Mouse (Mus musculus): ENCODE measurements around the gene Kif23. TPM values are rescaled to one million over a fixed set of nuclear protein-coding genes. Genes with fewer than 3 reads are reported as not detected.

The Kif23 gene
- total RNA-seq (2017), result 28.8 to 78.3 TPM (median 41.1 TPM) in 3 replicates

DNA sequence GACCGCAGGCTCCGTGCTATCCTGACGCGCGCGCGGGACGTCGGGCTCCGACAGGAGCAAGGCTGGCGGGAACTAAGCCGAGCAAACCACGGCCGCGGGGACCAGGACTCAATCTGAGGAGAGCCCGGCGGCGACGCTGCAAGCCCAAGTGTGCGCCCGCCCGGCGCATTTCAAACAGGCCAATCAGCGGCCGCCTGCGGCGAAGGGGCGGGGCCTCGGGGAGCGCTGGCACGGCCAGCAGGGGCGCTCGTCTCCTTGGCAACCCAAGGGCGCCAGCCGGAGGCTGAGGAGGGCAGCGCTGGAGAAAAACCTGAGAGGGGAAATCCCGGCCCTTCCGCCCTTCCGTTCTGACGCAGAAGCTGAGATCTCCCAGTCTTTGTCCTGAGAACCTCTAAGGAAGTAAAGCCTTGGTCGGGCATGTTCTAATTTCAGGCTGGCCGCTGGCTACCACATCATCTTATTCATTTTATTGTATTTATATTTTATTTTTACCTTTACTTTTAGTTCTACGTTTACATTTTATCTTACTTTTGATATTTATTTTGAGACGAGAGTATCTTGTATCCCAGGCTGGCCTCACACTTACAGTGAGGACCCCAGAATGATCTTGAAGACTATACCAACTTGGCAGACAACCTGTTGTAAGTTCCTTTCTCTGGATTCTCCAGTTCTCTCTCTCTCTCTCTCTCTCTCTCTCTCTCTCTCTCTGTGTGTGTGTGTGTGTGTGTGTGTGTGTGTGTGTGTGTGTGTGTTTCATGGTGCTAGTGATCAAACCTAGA, at the start of gene Kif23:
Gene Kif23 (minus strand): TSS at position 152 of the 779 bp plus-strand sequence.
- ATAC-seq (replicated peaks; ENCODE audit: insufficient number of reproducible peaks, low FRiP score, low TSS enrichment, poor library complexity, severe bottlenecking), result peak; percentile 83

DNA sequence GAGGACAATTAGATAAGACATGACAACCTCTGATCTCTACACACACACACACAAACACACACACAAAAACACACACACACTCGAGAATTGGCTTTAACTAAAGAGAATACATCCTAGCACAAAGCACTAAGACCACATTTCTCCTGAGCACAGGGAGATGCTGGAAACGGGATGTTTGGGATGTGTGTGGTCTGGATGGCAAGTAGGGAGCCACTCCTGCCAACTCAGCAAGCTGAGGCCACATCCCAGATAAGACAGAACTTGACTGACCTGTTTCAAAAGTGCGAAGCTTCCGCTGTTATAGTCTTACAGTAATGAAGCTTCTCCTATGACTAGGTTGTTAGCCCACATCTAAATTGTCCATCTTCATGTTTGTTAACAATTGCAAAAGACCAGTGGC, 44.6 kb upstream of the Kif23 start:
- no peak for ATAC-seq (replicated peaks; ENCODE audit: insufficient number of reproducible peaks, low FRiP score, low TSS enrichment, poor library complexity, severe bottlenecking)

DNA sequence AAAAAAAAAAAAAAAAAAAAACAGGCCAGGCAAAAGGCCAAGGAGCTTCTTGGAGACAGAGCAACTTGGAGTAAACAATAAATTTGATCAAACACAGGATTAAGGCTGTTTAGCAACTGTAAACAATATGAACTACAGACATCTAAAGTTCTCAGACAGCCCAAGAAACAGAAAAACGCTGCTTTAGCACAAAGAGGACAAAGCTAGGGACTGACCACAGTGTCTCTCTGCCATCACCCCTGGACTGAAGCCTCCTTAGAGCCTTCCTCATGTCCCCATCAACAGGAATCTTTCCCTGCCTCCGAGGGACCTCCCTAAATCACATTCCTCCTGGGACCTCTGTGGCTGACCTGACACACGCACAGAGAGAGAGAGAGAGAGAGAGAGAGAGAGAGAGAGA, 44.2 kb upstream of the Kif23 start:
- ATAC-seq (replicated peaks; ENCODE audit: insufficient number of reproducible peaks, low FRiP score, low TSS enrichment, poor library complexity, severe bottlenecking), result no peak

DNA sequence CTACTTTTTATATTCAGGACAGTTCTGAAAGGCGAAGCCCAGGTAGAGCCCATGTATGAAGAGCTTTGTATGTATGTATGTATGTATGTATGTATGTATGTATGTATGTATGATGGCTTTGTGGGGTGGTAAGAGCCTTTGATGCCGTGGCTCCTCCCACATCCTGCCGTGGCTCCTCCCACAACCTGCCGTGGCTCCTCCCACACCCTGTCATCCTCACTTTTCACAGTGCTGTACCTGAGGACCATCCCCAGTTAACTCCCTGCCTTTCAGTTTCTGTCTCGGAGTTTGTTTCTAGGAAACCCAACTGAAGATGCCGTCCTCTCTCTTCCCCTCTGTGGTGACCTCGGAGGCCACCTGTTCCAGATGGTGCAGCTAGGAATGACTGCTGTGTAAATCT, 39.5 kb upstream of the Kif23 start:
- no peak for ATAC-seq (replicated peaks; ENCODE audit: insufficient number of reproducible peaks, low FRiP score, low TSS enrichment, poor library complexity, severe bottlenecking)

DNA sequence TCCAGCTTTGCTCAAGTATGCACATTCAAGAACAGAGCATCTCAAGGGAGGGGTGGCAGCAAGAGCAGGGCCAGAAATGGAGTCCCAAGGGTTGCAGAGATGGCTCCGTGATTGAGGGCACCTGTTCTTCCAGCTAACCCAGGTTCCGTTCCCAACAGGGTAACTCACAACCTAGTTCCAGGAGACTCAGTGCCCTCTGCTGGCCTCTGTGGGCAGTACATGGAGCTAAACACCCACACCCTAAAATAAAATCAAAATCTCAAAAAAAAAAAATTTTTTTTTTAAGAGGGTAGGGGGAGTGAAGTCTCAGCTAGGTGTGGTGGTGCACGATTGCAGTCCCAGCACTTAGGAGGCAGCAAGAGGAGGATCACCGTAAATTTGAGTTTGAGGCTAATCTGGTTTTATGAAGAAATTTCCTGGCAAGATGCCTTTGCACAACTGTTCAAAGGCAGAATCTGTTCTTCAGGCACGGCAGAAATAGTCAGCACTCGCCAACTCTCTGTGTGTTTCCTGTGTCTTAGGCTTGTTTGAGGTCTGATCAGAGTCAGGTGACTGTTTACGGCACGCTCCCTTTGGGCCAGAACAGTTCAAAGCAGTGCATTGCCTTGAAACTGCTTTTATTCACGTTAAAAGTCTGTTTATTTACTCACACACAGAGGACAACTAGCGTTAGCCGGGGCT, 38.7 kb upstream of the Kif23 start:
- ATAC-seq (replicated peaks; ENCODE audit: insufficient number of reproducible peaks, low FRiP score, low TSS enrichment, poor library complexity, severe bottlenecking), result 0 out of 2 replicates have a peak, but pooled peaks have one; percentile 45

GRCm38 (mm10) chr9:61982940-61983620, 36.5 kb upstream of the Kif23 start:
- peak; percentile 85 for ATAC-seq (replicated peaks; ENCODE audit: insufficient number of reproducible peaks, low FRiP score, low TSS enrichment, poor library complexity, severe bottlenecking)

DNA sequence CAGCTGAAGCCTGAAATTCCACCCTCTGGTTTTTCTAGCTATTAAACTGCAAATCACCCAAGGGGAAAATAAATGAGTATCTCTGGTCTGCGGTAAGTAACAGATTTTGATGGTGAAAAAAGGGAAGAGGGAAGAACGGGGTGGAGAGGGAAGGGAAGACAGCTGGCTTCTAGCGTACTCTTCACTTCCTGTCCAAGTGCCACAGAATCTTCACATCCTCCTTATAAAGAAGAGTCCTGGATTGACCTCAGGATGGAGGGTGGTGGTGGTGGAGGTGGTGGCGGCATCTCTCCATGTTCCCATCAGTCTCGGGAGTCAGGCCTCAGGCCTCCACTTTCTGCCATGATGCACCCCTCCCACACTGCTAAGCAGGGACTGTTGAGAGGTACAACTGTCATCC, 35.3 kb upstream of the Kif23 start:
- ATAC-seq (replicated peaks; ENCODE audit: insufficient number of reproducible peaks, low FRiP score, low TSS enrichment, poor library complexity, severe bottlenecking), result no peak

GRCm38 (mm10) chr9:61979983-61980382, 33.4 kb upstream of the Kif23 start:
- no peak for ATAC-seq (replicated peaks; ENCODE audit: insufficient number of reproducible peaks, low FRiP score, low TSS enrichment, poor library complexity, severe bottlenecking)

DNA sequence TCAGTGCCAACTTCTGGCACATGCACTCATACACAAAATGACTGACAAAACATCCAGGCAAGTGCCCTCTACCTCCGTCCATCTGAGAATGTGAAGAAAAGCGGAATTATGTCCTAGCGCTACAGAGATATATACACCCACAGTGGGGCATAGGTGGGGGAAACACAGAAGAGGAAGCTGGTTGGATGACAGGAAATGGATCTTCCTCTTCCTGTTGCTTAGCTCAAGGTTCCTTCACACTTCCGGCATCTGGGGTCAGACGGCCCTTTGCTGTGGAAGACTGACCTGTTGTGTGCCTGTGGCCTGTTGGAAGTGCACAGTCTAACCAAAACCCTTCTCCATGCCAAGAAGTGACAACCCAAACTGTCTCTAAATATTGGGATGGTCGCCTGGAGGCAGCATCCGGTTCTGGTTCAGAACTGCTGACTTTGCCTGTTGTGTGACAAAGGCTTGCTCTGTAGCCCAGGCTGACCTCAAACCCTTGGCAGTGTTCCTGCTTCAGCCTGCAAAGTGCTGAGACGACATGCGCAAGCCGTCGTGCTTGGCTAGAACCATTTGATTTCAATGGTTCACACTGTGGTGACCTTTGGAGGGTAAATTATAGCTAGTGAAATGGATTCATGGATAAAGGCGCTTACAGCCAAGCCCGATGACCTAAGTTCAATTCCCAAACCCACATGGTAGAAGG, 30.8 kb upstream of the Kif23 start:
- ATAC-seq (replicated peaks; ENCODE audit: insufficient number of reproducible peaks, low FRiP score, low TSS enrichment, poor library complexity, severe bottlenecking), result peak; percentile 58; the same call in 1 of the 2 replicates

DNA sequence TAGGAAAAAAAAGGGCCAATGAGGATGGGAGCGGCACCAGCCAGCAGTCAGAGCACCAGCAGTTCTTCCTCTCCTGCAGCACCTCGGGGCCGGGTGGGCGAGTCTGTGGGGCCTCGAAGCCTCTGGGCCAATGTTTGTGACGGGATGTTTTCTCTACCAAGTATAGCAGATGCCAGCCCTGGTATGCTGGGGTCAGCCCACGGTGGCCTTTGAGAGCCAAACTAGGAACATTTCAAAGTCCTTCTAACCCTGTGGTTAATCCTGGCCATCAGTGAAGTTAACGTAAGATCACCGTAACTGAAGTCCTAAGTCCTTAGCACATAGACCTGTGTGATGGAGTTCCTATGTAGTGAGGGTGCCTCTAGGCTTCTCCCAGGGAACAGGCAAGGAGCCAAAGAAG, 25.5 kb upstream of the Kif23 start:
- no peak for ATAC-seq (replicated peaks; ENCODE audit: insufficient number of reproducible peaks, low FRiP score, low TSS enrichment, poor library complexity, severe bottlenecking)

DNA sequence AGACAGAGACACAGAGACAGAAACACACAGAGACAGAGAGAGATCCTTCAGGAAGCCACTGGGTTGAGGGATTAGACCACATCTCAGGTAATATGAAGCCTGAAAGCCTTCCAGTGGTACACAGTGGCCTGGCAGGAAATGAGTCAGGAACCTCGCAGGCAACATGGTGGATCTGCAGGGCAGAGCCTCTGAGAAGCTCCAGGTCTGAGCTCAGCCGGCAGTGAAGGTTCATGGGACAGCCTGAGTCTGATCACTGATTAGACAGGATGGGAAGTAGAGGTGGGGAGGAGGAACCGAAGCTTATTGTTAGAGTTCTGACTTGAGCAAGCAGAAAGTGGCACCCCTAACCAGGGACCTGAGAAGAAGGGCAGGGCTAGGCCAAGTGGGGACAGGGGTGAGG, 24.5 kb upstream of the Kif23 start:
- no peak for ATAC-seq (replicated peaks; ENCODE audit: insufficient number of reproducible peaks, low FRiP score, low TSS enrichment, poor library complexity, severe bottlenecking)

DNA sequence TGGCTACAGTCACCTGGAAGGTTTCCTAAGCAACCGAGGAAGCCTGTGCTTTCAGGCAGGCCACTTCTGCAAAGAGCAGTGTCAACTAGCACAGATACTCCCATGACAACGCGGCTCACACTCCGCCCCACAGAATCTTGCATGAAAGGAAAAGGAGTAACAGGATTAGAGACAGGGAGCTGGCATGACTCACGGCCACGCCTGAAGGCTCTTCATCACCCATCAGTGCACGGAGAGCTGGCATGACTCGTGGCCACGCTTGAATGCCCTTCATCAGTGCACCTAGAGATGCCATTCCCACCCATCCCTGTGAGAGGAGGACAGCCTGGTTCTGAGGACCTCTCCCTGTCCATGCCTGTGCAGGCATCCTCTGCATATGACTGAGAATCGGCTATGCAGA, 20.8 kb upstream of the Kif23 start:
- ATAC-seq (replicated peaks; ENCODE audit: insufficient number of reproducible peaks, low FRiP score, low TSS enrichment, poor library complexity, severe bottlenecking), result no peak

- ATAC-seq (replicated peaks; ENCODE audit: insufficient number of reproducible peaks, low FRiP score, low TSS enrichment, poor library complexity, severe bottlenecking), result no peak
Measured at GRCm38 (mm10) chr9:61965987-61966386, 19.4 kb upstream of the Kif23 start.

DNA sequence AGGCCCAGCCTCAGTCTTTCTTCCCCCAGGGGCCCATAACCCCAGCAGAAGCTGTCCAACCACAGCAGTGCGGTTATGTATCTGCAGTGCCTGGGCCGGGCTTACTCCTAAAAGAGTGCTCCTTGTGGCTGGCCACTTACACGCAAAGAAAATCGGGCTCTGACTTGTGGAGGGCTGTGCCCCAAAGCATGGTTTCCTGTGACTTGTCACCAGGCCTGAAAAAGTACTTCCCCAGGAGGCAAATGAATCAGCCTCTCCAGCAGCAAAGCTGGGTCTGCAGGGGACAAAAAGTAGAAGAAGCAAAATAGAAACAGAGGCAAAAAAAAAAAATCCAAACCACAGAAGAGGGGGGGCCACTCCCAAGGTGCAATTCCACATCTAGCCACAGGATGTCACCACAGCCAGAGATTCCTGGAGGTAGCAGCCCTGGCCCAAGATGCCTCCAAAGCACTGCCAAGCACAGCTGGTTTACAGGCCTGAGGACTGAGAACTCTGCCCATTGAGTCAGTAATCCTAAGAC, 18.9 kb upstream of the Kif23 start:
- peak; percentile 69 for ATAC-seq (replicated peaks; ENCODE audit: insufficient number of reproducible peaks, low FRiP score, low TSS enrichment, poor library complexity, severe bottlenecking)

- ATAC-seq (replicated peaks; ENCODE audit: insufficient number of reproducible peaks, low FRiP score, low TSS enrichment, poor library complexity, severe bottlenecking), result no peak
Measured at GRCm38 (mm10) chr9:61963356-61963755, 16.8 kb upstream of the Kif23 start.

GRCm38 (mm10) chr9:61961181-61961580, 14.6 kb upstream of the Kif23 start:
- ATAC-seq (replicated peaks; ENCODE audit: insufficient number of reproducible peaks, low FRiP score, low TSS enrichment, poor library complexity, severe bottlenecking), result no peak

DNA sequence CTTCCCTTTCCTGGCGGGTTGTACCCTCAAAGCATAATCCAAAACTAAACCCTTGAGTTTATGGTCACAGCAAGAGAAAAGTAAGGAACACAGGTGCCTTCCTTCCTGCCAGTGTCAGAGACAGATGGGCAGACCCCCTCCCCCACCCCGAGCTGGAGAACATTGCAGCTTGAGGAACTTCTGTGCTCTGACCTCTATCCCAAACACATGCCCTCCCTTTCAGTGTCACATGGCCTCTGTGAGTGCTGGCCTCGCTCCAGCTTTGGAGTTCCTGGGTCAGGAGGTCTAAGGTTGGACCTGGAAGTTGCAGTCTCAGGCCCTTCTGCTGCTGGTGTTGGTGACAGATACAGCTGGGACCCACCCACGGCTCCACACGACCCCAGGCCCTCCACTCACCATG, 14.2 kb upstream of the Kif23 start:
- no peak; the same call in 1 of the 2 replicates for ATAC-seq (replicated peaks; ENCODE audit: insufficient number of reproducible peaks, low FRiP score, low TSS enrichment, poor library complexity, severe bottlenecking)

- ATAC-seq (replicated peaks; ENCODE audit: insufficient number of reproducible peaks, low FRiP score, low TSS enrichment, poor library complexity, severe bottlenecking), result no peak
Measured at GRCm38 (mm10) chr9:61959921-61960569, 13.5 kb upstream of the Kif23 start.

Data from monocyte, adult 5-6 weeks (primary cell).